Mouse (Mus musculus) thymus, adult 2 months (tissue): ENCODE measurements at regions not wholly inside any gene's neighbourhood (a gene's known extent, or its start where the extent isn't known, plus 50 kb on each side); places are given as distances from the start of the nearest gene placed in this dataset.

Experiments
- CTCF ChIP-seq: fragments of 200-500 bp; IDR thresholded peaks from 2 replicates; pipeline ENCODE4 v1.5.1; 2012; ENCODE audit warnings: mild to moderate bottlenecking, control low read depth, low read length, moderate library complexity, borderline replicate concordance; ENCODE audit not compliant: control insufficient read depth, poor library complexity, insufficient read depth; ENCODE audit errors: extremely low read depth
- POLR2A ChIP-seq: fragments of 200-500 bp; IDR thresholded peaks from 2 replicates; pipeline ENCODE4 v1.6.1; 2012; ENCODE audit warnings: mild to moderate bottlenecking, low read length, control low read depth, moderate library complexity; ENCODE audit not compliant: control insufficient read depth, poor library complexity, insufficient read depth; ENCODE audit errors: extremely low read depth

GRCm38 (mm10) chr12:9247506-9247905 lies 217.7 kb downstream of the Ttc32 start:
- TF ChIP-seq CTCF, result no peak
- no peak for TF ChIP-seq POLR2A
